Mouse (Mus musculus) adrenal gland, adult (tissue): ENCODE measurements around the gene Slc9a3r2.
"Not testable (repeated sequence)": the region's sequence is repeated elsewhere in the genome, so short reads cannot be mapped to it uniquely, and the experiment has no call there.

Experiments
- DNase-seq, 2 experiments: peaks; one replicate each; pipeline ENCODE4 v3.0.0; 2022 to 2023; ENCODE audit warnings: low spot score in 1 of 2; ENCODE audit not compliant: inconsistent age in 2 of 2

The Slc9a3r2 gene

DNA sequence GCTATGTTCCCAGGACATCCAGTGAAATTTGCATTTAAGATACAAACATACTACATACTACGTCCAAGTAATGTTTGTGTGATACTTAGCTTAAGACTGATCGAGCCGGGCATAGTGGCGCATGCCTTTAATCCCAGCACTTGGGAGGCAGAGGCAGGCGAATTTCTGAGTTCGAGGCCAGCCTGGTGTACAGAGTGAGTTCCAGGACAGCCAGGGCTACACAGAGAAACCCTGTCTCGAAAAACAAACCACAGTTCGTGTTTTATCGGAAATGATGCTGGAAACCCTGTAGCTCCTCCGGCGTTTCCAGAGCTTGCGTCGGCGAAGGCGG, 19.1 kb upstream of the Slc9a3r2 start:
- DNase-seq: not testable (repeated sequence)

DNA sequence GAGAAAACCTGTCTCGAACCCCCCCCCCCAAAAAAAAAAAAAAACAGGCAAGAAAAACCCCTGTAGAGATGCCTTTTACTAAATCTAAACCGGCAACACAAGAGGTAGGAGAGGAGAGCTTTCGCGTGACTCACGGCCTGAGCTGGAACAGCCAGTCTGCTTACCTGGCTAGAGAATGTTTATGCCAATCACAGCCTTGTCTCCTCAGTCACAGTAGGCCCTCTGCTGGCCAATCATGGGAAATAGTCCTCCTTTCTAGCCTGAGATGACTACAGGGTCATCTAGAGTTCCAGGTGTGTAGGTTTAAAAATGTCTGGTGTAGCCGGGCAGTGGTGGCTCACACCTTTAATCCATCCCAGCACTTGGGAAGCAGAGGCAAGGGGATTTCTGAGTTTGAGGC, 17.3 kb upstream of the Slc9a3r2 start:
- peak; percentile 65 to 86 for DNase-seq

DNA sequence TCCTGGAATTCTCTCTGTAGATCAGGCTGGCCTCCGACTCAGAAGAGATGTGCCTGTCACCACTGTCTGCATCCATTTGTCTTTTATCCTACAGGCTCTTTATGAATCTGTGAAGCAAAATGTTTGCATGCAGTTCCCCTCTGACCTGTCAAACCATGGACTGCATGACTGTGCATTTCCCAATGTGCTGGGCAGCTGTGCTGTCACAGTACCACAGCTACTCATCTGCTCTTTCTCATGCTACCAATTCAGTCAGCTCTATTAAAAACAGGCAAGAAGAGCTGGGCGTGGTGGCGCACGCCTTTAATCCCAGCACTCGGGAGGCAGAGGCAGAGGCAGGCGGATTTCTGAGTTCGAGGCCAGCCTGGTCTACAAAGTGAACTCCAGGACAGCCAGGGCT, 16.9 kb upstream of the Slc9a3r2 start:
- DNase-seq: not testable (repeated sequence)

DNA sequence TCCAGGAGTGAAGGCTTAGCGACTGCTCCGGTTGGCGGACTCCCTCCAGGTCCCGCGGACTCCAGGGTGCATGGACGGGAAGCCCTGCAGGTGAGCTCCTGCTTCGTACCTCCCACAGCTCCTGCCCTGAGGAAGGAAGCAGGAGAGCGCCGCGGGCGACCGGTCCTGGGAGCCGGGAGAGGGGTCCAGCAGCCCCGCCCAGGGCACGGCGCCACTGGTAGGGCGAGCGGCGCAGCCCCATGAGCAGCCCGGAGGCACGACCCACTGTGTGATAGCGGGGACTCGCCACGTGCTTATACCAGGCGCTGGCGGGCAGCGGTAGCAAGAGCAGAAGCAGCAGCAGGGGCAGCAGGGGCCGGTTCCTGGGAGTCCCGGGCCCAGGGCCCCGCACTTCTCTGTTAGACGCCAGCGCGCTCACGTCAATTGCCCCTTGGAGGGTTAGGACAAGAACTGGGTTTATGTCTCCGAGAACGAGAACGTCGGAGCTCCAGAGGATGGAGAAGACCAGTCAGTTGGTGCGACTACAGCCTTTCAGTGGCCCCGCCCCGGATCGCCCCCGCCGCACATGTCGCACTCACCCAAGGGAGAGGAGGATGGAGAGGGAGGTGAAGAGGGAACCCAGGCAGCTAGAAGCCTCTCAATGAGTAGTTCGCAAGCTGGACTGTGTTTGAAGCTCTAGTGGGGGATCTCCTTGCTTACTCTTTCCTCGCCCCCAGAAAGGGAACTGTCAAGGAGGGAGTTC, 8.1 kb upstream of the Slc9a3r2 start, which contains the start of gene Npw:
Gene Npw (minus strand): TSS at position 441 of the 742 bp plus-strand sequence.
- peak in 1 of 2 experiments; percentile 54 for DNase-seq

DNA sequence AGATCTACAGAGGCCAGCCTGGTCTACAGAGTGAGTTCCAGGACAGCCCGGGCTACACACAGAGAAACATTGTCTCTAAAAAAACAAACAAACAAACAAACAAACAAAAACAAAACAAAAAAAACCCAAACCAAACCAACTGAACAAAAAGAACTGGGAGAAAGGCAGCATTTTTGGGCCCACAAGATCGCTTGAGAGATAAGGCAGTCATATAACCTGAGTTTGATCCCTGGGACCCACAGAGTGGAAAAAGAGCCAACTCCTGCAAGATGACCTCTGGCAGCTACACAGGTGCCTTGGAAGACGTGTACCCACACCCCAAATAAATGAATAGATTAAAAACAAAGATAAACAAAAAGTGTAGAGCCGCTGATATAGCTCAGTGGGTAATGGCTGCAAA, 4.8 kb upstream of the Slc9a3r2 start:
- DNase-seq: no peak

DNA sequence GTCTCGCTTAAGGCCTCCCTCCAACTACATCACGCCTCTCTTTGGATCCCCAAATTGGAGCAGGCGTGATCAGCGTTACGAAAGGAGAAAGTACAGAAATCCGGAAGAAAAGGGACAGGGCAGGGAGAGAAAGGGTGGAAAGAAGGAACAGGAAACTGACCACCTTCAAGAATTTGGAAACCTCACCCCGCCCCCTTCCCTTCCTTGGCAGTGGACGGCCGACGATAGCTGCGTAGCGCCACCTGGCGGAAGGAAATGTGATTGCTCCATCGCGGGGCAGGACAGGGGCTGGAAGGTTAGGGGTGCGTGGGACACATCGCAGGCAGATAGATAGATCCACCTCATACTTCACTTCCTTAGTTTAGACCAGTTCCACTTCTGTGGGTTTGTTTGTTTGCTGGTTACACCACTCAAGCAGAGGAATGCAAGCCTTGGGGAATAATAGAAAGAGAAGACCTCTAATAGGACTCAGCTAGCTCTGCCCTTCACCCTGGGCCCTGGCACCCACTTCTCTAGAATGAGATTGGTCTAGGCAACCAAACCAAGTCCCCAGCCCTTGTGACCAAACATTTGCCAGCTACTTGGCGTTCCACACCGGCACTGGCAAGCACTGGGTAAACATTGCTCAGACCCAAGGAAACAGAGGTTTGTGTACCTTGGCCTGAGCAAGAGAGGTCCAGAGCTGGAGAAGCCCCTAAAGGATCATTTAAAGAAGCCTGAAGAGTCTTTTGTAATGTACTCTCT, 4.0 kb upstream of the Slc9a3r2 start:
- DNase-seq: peak; percentile 70 to 90

DNA sequence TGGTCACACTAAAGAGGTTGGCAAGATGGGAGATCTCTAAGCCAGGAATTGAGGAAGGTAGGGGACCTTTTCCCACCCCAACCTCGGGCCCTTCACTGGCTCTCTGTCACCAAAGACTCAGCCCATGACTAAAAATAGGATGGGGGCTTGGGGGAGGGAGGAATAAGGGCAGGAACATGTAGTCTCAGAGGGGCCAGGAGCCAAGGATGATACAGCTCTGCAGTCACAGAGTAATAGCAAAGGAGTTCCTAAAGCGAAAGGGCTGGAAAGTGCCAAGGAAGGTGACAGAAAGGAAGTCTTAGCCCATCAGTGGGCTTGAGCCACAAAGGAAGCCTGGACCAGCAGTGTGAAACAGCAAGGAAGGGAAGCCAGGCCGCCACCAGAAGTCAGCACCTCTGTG, 1.7 kb upstream of the Slc9a3r2 start:
- peak in 1 of 2 experiments; percentile 29 for DNase-seq

DNA sequence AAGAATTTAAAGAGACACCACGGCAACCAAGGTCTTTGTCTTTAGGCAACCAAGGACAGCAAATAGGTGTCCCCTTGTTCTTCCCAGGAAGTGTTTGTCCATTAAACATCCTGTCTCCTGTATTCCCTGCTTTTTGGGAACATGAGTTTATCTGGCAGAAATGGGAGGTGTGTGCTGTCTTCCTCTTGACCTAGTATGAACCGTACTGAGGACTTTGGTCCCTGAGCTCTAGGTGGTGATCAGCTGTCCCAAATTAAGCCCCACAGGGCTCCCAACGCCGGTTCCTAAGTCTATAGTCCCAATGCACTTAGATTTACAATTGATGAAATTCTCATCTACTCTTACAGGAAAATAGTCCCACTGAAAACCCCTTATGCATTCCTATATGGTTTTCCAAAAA, 639 bp upstream of the Slc9a3r2 start:
- no peak for DNase-seq

DNA sequence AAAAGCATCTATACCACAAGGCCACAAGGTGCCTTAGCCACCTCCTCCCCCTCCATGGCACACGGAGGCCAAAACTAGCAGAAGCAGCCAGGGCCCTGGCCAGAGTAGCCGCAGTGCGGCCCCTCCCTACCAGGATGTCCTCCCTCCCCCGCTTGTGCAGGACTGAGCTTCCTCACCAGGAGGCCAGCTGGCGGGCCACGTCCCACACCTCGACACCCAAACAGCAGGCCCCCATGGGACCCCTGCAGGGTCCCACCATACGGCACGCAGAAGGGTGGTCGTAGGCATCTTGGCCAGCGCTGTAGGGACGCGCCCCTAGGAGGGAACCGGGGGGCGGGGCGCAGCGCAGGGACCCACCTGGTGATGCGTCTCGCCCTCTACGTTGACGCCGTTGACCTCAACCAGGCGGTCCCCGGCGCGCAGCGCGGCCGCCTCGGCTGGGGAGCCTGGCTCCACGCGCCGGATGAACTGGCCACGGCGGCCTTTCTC, 502 bp downstream of the Slc9a3r2 start:
- peak; percentile 64 to 75 for DNase-seq

DNA sequence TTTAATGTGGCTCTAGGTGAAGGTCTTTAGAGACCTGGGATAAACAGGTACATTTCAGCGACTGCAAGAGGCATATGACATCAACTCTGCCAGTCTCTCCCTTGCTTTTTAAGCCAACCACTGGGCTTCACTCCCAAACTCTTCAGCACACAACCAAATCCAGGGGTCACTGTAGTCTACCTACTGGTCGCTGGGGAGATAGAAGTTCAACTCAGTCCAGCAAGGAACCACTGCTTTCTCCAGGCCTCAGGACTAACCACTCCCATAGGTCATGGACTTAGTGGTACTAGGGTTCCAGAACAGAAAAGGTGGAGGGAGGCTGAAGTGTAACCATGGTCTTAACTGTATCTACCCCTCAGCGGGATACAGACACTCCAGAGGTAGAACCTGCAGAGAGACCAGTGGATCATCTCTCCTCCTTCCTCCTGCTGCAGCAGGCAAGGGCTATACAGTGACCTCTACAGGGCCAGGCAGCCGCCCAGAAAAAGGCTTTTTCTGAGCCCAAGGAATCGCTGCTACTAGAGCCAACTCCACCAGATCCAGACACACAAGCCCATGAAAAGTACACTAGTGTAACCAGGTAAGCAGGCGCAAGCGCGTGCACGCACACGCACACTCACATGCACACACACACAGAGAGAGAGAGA, 1.3 kb downstream of the Slc9a3r2 start:
- peak in 1 of 2 experiments; percentile 36 for DNase-seq

DNA sequence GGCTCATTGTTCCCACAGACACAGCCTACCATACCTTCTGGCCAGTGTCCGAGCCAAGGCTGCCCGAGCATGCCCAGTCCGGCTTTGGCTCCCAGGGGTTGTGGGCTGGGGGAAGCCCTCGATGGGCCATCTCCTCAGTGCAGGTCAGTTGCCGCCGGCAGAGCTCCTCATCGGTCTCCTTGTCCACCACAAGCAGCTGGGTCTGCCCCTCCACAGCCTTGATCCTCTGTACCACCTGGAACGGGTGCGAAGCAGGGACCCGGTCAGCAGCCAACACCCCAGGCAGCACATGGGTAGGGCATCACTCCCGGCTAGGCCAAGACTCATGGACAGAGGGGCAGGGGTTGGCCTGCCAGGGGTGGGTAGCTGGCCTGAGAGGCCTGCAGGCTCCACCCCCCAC, 2.6 kb downstream of the Slc9a3r2 start:
- DNase-seq: peak in 1 of 2 experiments; percentile 46

DNA sequence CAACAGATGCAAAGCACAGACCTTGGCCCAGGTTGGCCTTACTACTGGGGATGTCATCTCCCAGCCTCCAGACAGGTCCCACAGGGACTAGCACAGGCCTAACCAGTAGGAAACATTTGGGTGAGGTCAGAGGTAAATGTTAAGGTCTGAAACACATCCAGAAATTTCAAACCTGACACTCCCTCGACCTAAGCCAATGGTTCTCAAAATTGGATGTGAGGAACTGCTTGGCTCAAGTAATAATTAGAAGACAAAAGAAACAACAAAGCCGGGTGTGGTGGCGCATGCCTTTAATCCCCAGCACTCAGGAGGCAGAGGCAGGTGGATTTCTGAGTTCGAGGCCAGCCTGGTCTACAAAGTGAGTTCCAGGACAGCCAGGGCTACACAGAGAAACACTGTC, 3.7 kb downstream of the Slc9a3r2 start:
- DNase-seq: no peak

DNA sequence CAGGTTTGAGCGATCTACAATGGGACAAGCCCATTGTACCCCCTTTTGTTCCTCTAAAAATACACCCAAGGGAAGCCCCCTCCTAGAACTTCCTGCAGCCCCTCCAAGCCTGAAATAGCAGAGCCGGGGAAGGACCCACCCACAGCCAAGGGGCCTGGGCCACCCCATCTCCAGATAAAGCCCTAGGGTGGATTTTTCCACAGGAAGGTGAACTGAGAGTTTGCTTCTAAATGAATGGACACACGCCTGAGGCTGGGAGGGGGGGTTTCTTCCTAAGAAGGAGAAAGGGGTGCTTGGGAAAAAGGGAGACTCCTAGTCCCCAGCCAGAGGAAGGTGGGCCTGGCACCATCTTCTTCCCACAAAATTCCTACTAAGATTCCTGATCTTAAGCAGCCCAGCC, 4.2 kb downstream of the Slc9a3r2 start:
- peak; percentile 37 to 61 for DNase-seq

DNA sequence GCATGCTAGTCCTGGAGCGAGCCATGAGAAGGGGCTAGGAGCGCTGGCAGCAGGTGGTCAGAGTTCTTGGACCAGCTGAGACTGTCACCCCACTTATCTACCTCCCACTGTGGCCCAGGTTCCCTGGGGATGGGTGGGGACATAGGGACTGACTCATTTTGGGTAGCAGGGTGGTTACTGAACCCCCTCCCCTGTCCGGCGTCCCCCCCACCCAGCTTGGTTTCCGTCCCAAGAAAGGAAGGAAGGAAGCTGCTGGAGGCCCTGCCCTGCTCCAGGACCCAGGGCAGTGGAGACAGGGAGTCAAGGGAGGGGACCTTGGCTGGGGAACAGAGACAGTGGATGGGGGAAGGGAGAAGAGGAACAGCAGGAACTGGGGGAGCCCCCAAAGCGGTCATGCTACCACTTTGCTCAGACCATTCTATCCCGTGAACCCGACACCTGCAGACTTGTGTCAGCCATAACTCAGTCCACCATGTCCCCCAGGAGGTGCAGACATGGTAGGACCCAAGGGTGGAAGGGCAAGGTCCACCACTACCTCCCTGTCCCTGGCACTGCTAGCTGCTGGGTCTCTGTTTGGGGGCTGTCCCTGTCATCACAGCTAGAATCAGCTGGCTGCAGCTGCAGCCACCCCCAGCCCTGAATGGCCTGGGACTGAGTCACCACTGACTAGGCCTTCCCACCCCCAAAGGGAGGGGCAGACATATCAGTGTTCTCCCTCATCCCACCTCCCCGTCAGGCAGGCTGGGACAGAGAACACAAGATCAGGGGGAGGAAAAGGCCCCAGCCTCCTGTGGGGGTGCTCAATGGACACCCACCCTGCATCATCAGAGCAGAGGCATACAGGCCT, 5.0 kb downstream of the Slc9a3r2 start:
- DNase-seq: peak; percentile 65 to 77

DNA sequence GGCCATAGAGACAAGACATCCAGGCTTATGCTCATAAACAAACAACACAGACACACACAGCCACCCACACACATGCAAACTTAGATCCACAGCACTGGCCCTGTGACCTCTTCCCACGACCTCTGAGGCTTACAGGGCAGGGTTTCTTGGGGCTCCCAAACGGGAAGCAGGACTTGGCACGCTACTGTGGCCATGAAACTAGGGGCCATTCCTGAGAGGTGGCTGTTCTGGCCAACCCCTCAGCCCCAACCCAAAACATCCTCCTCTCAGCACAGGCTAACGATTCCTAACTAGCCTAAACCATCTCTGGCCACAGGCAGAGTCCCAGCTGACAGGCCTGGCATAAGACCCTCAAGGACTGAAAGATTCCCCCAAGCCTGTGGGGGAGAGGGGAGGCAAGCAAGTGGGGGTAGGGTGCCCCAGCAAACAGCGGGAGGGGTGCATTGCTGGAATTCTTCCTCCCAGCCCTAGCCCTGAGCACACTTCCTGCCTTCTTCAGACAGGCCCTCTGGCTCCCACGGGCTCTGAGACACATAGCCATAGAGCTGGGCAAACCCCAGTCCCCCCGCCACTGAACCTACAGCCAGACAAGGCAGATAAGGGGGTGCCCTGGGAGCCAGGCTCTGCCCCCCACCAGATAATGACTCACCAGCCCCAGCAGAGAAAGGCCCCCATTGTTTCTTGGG, 6.0 kb downstream of the Slc9a3r2 start:
- peak; percentile 31 to 42 for DNase-seq

DNA sequence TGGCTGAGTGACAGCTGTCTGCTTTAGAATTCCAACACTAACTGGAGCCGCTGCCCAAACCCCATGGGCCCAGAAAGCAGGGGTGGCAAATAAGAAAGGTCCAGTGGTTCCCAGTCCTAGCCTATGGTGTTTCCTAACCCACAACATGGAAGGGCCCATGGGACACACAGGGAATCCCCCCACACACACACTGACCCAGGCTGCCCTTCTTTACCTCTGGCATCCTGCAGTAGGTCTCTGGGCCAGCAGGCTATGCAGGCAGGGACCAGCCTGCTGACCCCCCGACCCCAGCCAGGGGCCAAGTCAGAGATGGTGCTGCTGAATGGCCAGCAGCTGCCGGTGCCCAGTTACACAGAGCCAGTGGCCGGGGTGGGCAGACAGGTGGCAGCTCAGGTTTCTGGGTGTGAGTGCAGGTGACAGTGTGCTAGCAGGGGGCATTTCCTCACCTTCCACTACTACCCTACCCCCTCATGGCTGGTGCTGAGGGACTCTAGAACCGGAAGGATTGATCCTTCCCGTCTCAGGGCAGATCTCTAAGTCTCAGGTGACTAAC, 7.3 kb downstream of the Slc9a3r2 start:
- DNase-seq: peak in 1 of 2 experiments; percentile 28

DNA sequence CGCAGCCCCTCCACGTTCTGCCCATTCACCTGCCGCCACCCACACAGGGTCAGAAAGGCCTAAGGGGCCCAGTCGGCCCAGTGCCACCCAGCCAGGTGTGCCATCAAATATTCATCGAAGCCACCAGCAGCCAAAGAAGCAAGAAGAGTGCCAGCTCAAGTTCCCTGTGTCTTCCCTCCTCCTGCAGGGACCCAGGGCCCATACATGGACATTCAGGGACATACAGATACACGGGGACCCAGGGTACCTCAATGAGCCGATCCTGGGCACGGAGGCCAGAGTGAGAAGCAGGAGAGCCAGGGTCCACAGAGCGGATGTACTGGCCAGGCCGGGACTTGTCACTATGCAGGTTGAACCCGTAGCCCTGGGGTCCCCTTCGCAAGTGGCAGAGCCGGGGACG, 8.2 kb downstream of the Slc9a3r2 start:
- DNase-seq: no peak

DNA sequence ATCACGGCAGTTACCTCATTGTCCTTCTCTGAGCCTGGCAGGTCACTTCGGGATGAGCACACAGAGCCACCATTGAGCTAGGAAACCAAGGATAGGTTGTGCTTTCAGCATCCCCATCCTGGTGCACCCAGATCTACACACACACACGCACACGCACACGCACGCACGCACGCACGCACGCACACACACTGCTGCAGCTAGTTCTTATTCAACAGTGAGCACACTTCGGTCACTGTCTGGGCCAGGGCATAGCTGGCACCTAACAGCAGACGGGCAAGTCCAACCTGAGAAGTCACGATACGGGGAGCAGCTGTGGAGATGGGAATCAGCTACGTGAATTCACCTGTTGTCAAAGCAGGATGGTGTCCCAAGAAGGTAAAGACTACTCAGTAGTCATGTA, 9.5 kb downstream of the Slc9a3r2 start:
- no peak for DNase-seq

DNA sequence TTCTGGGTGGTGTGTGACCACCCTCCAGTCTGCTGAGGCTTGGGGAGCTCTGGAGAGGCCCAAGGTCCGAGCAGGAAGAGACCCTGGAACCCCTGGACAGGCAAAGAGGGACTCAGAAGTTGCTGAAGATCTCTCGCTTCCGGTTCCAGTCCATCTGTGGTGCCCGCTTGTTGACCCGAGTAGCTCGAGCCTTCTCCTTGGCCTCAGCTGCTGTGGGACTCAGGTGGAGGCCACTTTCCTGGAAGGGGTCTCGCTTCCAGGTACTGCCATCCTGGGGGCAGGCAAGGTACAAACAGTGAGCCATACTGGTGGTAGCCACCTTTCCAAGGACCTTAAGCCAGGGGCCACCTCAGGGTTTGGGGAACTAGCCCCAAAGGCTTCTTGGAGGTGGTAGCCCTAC, 10.0 kb downstream of the Slc9a3r2 start:
- no peak for DNase-seq

DNA sequence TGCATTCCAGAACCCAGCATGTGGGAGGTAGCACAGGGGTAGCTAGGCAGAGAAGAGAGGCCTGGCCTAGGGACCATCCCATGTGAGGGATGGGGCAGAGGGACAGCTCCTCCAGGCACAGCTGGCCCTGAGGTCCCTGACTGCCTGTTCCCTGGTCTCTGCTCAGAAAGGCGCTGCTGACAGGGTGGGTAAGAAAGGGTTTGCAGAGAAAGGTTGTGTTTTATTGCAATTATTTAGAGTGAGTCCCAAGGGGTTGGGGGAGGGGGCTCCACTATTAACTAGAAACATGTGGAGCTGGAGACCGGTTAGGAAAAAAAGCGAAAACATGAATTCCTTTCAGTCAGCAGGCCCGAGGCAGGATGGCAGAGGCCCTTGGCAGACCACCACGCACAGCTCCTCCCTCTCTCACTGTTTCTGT, 10.5 kb downstream of the Slc9a3r2 start:
- DNase-seq: no peak
